Mouse (Mus musculus): ENCODE measurements around the gene Vmn2r14.
"Not testable (repeated sequence)": the region's sequence is repeated elsewhere in the genome, so short reads cannot be mapped to it uniquely, and the experiment has no call there.

DNA sequence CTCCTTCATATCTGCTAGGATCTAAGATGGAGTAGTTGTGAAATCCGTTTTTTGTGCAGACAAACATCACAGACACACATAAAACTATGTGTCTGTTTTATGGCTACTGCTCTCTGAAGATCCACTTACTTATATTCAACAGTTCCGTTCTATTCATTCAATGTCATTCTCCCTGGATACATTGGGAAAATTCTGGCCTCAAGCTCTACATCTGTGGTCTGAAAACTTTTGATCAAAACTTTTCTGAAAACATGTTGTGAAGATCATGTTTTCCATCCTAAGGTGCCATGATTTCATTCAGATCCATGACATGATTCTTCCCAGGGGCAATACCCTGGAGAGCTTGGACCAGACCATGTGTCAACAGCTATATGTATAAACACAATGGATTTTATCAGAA, 32.4 kb downstream of the Vmn2r14 start, which contains the start of gene Vmn2r13:
- TF ChIP-seq POLR2AphosphoS5 (IDR thresholded peaks at IDR 0.05; ENCODE audit: insufficient replicate concordance, low read depth, low read length); CTCF (IDR thresholded peaks at IDR 0.05; ENCODE audit: low read depth, low read length); TAL1 (conservative IDR thresholded peaks at IDR 0.05; ENCODE audit: low read depth, low read length); GATA2 (IDR thresholded peaks at IDR 0.05; ENCODE audit: borderline replicate concordance, low read depth, low read length): not testable (repeated sequence)

Data from G1E (cell line).